Mouse (Mus musculus) CH12.LX (cell line): ENCODE results near the gene Bach2. TPM values are rescaled to one million over a fixed set of nuclear protein-coding genes. Genes with fewer than 3 reads are reported as not detected.

Experiments
- DNase-seq: peaks from one replicate; pipeline ENCODE4 v3.0.0-alpha.2; 2013; ENCODE audit errors: extremely low read depth
- H3K27ac ChIP-seq: 2 replicates; pipeline ENCODE4 v1.5.1; 2012; ENCODE audit warnings: low read depth, mild to moderate bottlenecking, control low read depth, moderate library complexity; ENCODE audit not compliant: insufficient read depth
- H3K27me3 ChIP-seq: replicated peaks from 2 replicates; pipeline ENCODE3; 2012; ENCODE audit warnings: inconsistent platforms
- H3K36me3 ChIP-seq, 2 experiments: replicated peaks in 1 of 2; 2 replicates each; pipeline versions ENCODE3 to v1.6.1; 2012; ENCODE audit warnings: inconsistent platforms in 1 of 2, low read length in 1 of 2, mild to moderate bottlenecking in 1 of 2, mixed read lengths in 1 of 2, moderate library complexity in 1 of 2; ENCODE audit not compliant: control insufficient read depth in 1 of 2, insufficient read depth in 1 of 2
- H3K4me1 ChIP-seq, 2 experiments: 2 replicates each; pipeline ENCODE4 v1.6.1; 2012; ENCODE audit warnings: inconsistent platforms in 1 of 2, moderate library complexity in 1 of 2; ENCODE audit not compliant: insufficient read depth in 2 of 2, control insufficient read depth in 1 of 2
- H3K4me2 ChIP-seq: 2 replicates; pipeline ENCODE4 v1.6.1; 2012; ENCODE audit warnings: low read depth, mild to moderate bottlenecking, control low read depth; ENCODE audit not compliant: poor library complexity, insufficient read depth, severe bottlenecking
- H3K4me3 ChIP-seq, 3 experiments: fragments of 150-350 bp in 1 of 3; sonication (generic) in 1 of 3; replicated peaks in 1 of 3; 2 replicates each; pipeline versions ENCODE3 to v1.5.1; 2011 to 2012; ENCODE audit warnings: low read depth in 2 of 3, low read length in 2 of 3, mild to moderate bottlenecking in 2 of 3, moderate library complexity in 2 of 3, control low read depth in 1 of 3, improper control_type of control experiment in 1 of 3, inconsistent platforms in 1 of 3, mixed read lengths in 1 of 3; ENCODE audit not compliant: poor library complexity in 1 of 3
- H3K79me2 ChIP-seq: replicated peaks from 2 replicates; pipeline ENCODE4 v1.6.1; 2012; ENCODE audit warnings: mild to moderate bottlenecking, moderate library complexity; ENCODE audit not compliant: control insufficient read depth, poor library complexity, insufficient read depth, severe bottlenecking; ENCODE audit errors: extremely low read depth
- H3K9ac ChIP-seq: 2 replicates; pipeline ENCODE4 v1.6.1; 2012; ENCODE audit warnings: low read depth, mild to moderate bottlenecking, control low read depth, moderate library complexity; ENCODE audit not compliant: insufficient read depth
- H3K9me3 ChIP-seq: replicated peaks from 2 replicates; pipeline ENCODE3; 2012; ENCODE audit warnings: low read length, inconsistent platforms, mixed read lengths
- BHLHE40 ChIP-seq: IDR thresholded peaks from 2 replicates; pipeline ENCODE4 v1.6.1; 2011; ENCODE audit warnings: mild to moderate bottlenecking, low read depth, low read length, improper control_type of control experiment
- CHD1 ChIP-seq: IDR thresholded peaks from 2 replicates; pipeline ENCODE4 v1.6.1; 2012; ENCODE audit warnings: low read depth, low read length, improper control_type of control experiment, inconsistent platforms
- CHD2 ChIP-seq: IDR thresholded peaks from 2 replicates; pipeline ENCODE4 v1.6.1; 2011; ENCODE audit warnings: low read length, improper control_type of control experiment
- E2F4 ChIP-seq: IDR thresholded peaks from 2 replicates; pipeline ENCODE4 v1.6.1; 2011; ENCODE audit warnings: low read depth, low read length, improper control_type of control experiment; ENCODE audit not compliant: insufficient replicate concordance
- ELF1 ChIP-seq: IDR thresholded peaks from 2 replicates; pipeline ENCODE4 v1.6.1; 2014; ENCODE audit warnings: low read depth, mild to moderate bottlenecking, inconsistent platforms, low read length, improper control_type of control experiment
- EP300 ChIP-seq: IDR thresholded peaks from 2 replicates; pipeline ENCODE4 v1.6.1; 2011; ENCODE audit warnings: low read length, improper control_type of control experiment
- ETS1 ChIP-seq: conservative IDR thresholded peaks from 2 replicates; pipeline ENCODE4 v1.6.1; 2012; ENCODE audit warnings: low read depth, mild to moderate bottlenecking, inconsistent platforms, low read length, improper control_type of control experiment, moderate library complexity
- HCFC1 ChIP-seq: IDR thresholded peaks from 2 replicates; pipeline ENCODE4 v1.6.1; 2012; ENCODE audit warnings: low read depth, mild to moderate bottlenecking, inconsistent platforms, low read length, improper control_type of control experiment
- IRF4 ChIP-seq: IDR thresholded peaks from 2 replicates; pipeline ENCODE4 v1.6.1; 2014; ENCODE audit warnings: low read depth, mild to moderate bottlenecking, inconsistent platforms, low read length, improper control_type of control experiment
- JUN ChIP-seq: IDR thresholded peaks from 2 replicates; pipeline ENCODE4 v1.6.1; 2011; ENCODE audit warnings: low read depth, mild to moderate bottlenecking, low read length, improper control_type of control experiment, moderate library complexity; ENCODE audit not compliant: insufficient read depth
- JUND ChIP-seq: conservative IDR thresholded peaks from 2 replicates; pipeline ENCODE4 v1.6.1; 2011; ENCODE audit warnings: low read depth, low read length, improper control_type of control experiment
- MAFK ChIP-seq: IDR thresholded peaks from 2 replicates; pipeline ENCODE4 v1.6.1; 2011; ENCODE audit warnings: low read length, improper control_type of control experiment; ENCODE audit not compliant: insufficient replicate concordance
- MAX ChIP-seq: IDR thresholded peaks from 2 replicates; pipeline ENCODE4 v1.6.1; 2011; ENCODE audit warnings: low read length, improper control_type of control experiment
- MEF2A ChIP-seq: IDR thresholded peaks from 2 replicates; pipeline ENCODE4 v1.6.1; 2014; ENCODE audit warnings: low read depth, mild to moderate bottlenecking, inconsistent platforms, low read length, improper control_type of control experiment, borderline replicate concordance
- MXI1 ChIP-seq: IDR thresholded peaks from 2 replicates; pipeline ENCODE4 v1.6.1; 2011; ENCODE audit warnings: mild to moderate bottlenecking, low read depth, low read length, improper control_type of control experiment
- MYC ChIP-seq: IDR thresholded peaks from 2 replicates; pipeline ENCODE4 v1.6.1; 2011; ENCODE audit warnings: low read depth, mild to moderate bottlenecking, improper control_type of control experiment, low read length
- NELFE ChIP-seq: IDR thresholded peaks from 2 replicates; pipeline ENCODE4 v1.6.1; 2011; ENCODE audit warnings: low read depth, low read length, improper control_type of control experiment
- NRF1 ChIP-seq: IDR thresholded peaks from 2 replicates; pipeline ENCODE4 v1.6.1; 2014; ENCODE audit warnings: low read depth, mild to moderate bottlenecking, inconsistent platforms, low read length, improper control_type of control experiment, moderate library complexity
- PAX5 ChIP-seq: IDR thresholded peaks from 2 replicates; pipeline ENCODE4 v1.6.1; 2012; ENCODE audit warnings: low read length, inconsistent platforms, mixed read lengths
- POLR2AphosphoS2 ChIP-seq: IDR thresholded peaks from 2 replicates; pipeline ENCODE4 v1.6.1; 2011; ENCODE audit warnings: low read depth, low read length, improper control_type of control experiment
- RAD21 ChIP-seq: IDR thresholded peaks from 2 replicates; pipeline ENCODE4 v1.6.1; 2011; ENCODE audit warnings: low read depth, mild to moderate bottlenecking, low read length, improper control_type of control experiment, moderate library complexity
- RCOR1 ChIP-seq: conservative IDR thresholded peaks from 2 replicates; pipeline ENCODE4 v1.6.1; 2012; ENCODE audit warnings: low read depth, mild to moderate bottlenecking, inconsistent platforms, low read length, improper control_type of control experiment
- SIN3A ChIP-seq: IDR thresholded peaks from 2 replicates; pipeline ENCODE4 v1.6.1; 2012; ENCODE audit warnings: low read length, improper control_type of control experiment, inconsistent platforms
- SMC3 ChIP-seq: IDR thresholded peaks from 2 replicates; pipeline ENCODE4 v1.6.1; 2011; ENCODE audit warnings: low read depth, low read length, improper control_type of control experiment
- TCF12 ChIP-seq: IDR thresholded peaks from 2 replicates; pipeline ENCODE4 v1.6.1; 2014; ENCODE audit warnings: low read depth, mild to moderate bottlenecking, inconsistent platforms, low read length, improper control_type of control experiment
- UBTF ChIP-seq: IDR thresholded peaks from 2 replicates; pipeline ENCODE4 v1.6.1; 2012; ENCODE audit warnings: low read depth, mild to moderate bottlenecking, inconsistent platforms, low read length, improper control_type of control experiment, moderate library complexity
- USF1 ChIP-seq: IDR thresholded peaks from 2 replicates; pipeline ENCODE4 v1.6.1; 2014; ENCODE audit warnings: low read depth, mild to moderate bottlenecking, inconsistent platforms, low read length, improper control_type of control experiment
- ZC3H11A ChIP-seq: IDR thresholded peaks from 2 replicates; pipeline ENCODE4 v1.6.1; 2012; ENCODE audit warnings: low read depth, mild to moderate bottlenecking, inconsistent platforms, low read length, improper control_type of control experiment
- ZKSCAN1 ChIP-seq: IDR thresholded peaks from 2 replicates; pipeline ENCODE4 v1.6.1; 2012; ENCODE audit warnings: low read depth, inconsistent platforms, low read length, improper control_type of control experiment, borderline replicate concordance
- ZNF384 ChIP-seq: IDR thresholded peaks from 2 replicates; pipeline ENCODE4 v1.6.1; 2012; ENCODE audit warnings: low read depth, low read length, improper control_type of control experiment, inconsistent platforms
- dilution Hi-C: fragments of 300-500 bp; cut with MboI; formaldehyde crosslinking; loops from 2 replicates; pipeline ENCODE4 v1.14.3; 2020; ENCODE audit warnings: low sequenced_read_pairs; ENCODE audit not compliant: extremely low pct_unique_long_range_greater_than_20kb, extremely low pct_ligation_motif_present
- in situ Hi-C: fragments of 300-500 bp; cut with MboI; formaldehyde crosslinking; loops from 3 replicates; pipeline ENCODE4 v1.14.3; 2019; ENCODE audit warnings: low sequenced_read_pairs, low pct_ligation_motif_present, low pct_unique_long_range_greater_than_20kb, mixed read lengths
- polyA plus RNA-seq: library from polyadenylated mRNA; unstranded; fragments of >175 nt; gene quantifications from 2 replicates; pipeline ENCODE4 v1.2.1, GENCODE M21; 2012; ENCODE audit warnings: low read depth; ENCODE audit not compliant: insufficient read length
- total RNA-seq, 2 experiments: library from RNA; depleted of rRNA; stranded (reverse); fragments of 300-350 nt in 1 of 2; fragments of >200 nt in 1 of 2; gene quantifications; 2 replicates each; pipeline ENCODE4 v1.2.3; 2012 to 2014

Bach2 gene
- total and polyA plus RNA-seq, 3 experiments = 0.11 TPM; not detected in 2

DNA sequence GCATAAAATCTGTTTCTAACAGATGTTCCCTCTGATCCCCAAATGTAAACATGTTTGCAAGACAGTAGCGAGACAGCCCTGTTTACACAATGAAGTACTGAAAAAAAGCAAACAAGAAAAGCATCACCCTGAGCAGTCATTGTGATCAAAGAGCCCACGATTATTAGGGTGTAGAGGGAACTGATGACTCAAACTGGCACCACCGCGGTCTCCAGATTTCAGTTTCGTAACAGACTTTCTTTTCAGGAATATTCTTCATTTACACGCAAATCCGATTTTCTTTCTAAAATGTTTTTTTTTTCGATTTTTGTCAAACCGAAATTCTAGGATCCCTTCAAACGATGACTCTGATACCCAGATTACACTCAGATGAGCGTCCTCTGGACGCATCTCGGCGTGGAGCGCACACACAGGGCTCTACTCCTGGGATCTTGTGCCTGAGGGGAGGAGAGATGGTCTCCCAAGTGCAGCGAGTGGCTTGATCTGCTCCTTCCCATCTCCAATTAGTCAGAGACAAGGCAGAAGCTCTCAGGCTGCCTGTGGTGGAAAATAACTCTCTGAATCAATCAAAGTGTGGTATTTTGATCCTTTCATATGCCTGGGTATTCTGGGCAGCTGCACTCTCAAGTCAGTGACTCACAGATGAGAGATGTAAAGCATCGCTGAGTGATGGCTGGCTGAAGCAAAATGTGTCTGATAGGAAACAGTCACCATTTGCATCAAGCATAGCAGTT is 166.7 kb downstream of the Bach2 start:
- H3K4me1 ChIP-seq = peaks cover 6 to 59% of the 10 kb centered on the region in 2 experiments
- dilution Hi-C loops = no loop called here
- TF ChIP-seq JUN = peak; percentile 65; the same call in 1 of the 2 replicates
- peak; percentile 70 for TF ChIP-seq ETS1
- TF ChIP-seq USF1 = no peak
- TF ChIP-seq ZNF384 = peak; percentile 75
- TF ChIP-seq BHLHE40 = peak; percentile 82
- peak; percentile 93 for TF ChIP-seq IRF4
- TF ChIP-seq NRF1 = no peak
- TF ChIP-seq RCOR1 = peak; percentile 62; the same call in 1 of the 2 replicates
- TF ChIP-seq EP300 = peak; percentile 91
- TF ChIP-seq NELFE = no peak
- peak; percentile 71 for TF ChIP-seq MAFK
- TF ChIP-seq MEF2A = peak; percentile 63
- 0 out of 2 replicates have a peak, but pooled peaks have one; percentile 17 for TF ChIP-seq MYC
- peak; percentile 94 for TF ChIP-seq JUND
- TF ChIP-seq CHD2 = peak; percentile 48; the same call in 1 of the 2 replicates

DNA sequence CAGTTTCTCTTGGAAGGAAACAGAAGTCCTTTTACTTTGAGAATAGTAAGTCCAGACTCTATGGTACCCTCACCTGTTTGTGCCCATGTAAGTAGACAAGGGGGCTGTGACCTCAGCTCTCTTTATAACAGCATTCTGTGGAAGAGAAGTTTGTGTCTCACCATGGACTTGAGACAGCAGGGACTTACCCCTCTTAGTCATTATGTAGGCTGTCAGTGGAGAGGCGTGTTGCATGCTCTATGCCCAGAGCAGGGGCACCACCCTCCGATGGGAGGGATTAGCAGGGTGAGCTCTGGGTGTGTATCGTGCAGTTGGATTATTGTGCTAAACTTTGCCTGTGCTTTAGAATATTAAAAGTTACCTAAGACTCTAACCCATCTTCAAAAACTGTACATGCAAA is 167.4 kb downstream of the Bach2 start:
- dilution Hi-C loops = no loop called here
- peak; percentile 78 for DNase-seq
- Histone ChIP-seq H3K27ac (no peak overlapping the region), H3K27me3 (peaks cover 5% of the 10 kb centered on the region), H3K9me3 (peaks cover 3% of the 10 kb centered on the region), H3K4me3 (no peak overlapping the region), H3K79me2 (no peaks in the 10 kb centered on the region), H3K4me1 (peaks cover 6 to 58% of the 10 kb centered on the region in 2 experiments), H3K36me3 (no peaks in the 10 kb centered on the region), H3K4me2 (peak overlapping the region; percentile 51), H3K9ac (no peak overlapping the region)
- in situ Hi-C loops = loop anchor here (5.0 kb wide), 1 partner anchor 44 kb away; no protein-coding TSS in a partner anchor
- TF ChIP-seq NRF1 (no peak), ZC3H11A (no peak), NELFE (no peak), CHD1 (no peak), RAD21 (peak; percentile 30), MAFK (no peak), SMC3 (peak; percentile 20), MAX (no peak), ZNF384 (no peak), SIN3A (no peak), MEF2A (no peak), IRF4 (no peak), POLR2AphosphoS2 (no peak), PAX5 (no peak), EP300 (no peak), HCFC1 (no peak), E2F4 (no peak), ELF1 (no peak), MXI1 (peak; percentile 44; the same call in 1 of the 2 replicates), RCOR1 (no peak), TCF12 (no peak), UBTF (no peak), ZKSCAN1 (no peak)

More for the DNA sequence above, 166.7 kb downstream of the Bach2 start:
- Histone ChIP-seq H3K27me3 (peaks cover 3% of the 10 kb centered on the region), H3K79me2 (no peaks in the 10 kb centered on the region), H3K4me2 (peak overlapping the region; percentile 51), H3K36me3 (no peaks in the 10 kb centered on the region), H3K27ac (no peak overlapping the region), H3K9ac (no peak overlapping the region), H3K9me3 (peaks cover 7% of the 10 kb centered on the region), H3K4me3 (peak overlapping the region in 1 of 3 experiments; percentile 25)
- in situ Hi-C loops = loop anchor here (5.0 kb wide), 1 partner anchor 43 kb away; no protein-coding TSS in a partner anchor
- peak; percentile 58 for DNase-seq
